Mouse (Mus musculus): ENCODE results near the gene Scand1. TPM values are rescaled to one million over a fixed set of nuclear protein-coding genes. Genes with fewer than 3 reads are reported as not detected.

Gene Scand1
- polyA plus RNA-seq (2015; fragmentation: Nextera tagmentation; extraction: Ambion mirVana): 91.9 and 98.4 TPM in 2 replicates

DNA sequence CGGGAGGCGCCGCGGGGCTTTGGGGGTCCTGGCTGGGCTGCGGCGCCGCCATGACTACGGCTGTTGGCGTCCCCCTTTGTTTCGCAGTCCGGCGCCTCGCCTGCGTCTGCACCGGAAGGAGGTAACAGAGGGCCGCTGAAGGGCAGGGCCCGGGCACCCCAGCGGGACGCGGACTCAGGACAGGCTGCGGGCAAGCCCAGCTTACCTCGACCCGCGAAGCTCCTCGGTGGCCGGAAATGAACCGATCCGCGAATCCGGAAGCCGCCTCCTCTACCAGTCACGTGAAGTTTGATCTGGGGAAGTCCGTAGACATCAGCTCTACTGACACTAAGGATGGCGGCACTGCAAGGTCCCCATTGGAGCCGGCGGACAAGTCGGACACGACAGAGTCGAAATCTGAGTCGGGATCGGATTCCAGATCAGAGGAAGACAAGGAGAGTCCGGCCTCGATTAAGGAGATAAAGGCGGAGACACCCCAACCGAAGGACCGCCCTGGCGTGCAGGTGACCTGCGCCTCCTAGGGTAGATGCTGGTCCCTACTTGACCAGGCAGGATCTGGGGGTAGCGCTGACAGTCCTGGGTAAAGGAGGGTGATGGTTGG, at the start of gene Scand1, which contains the start of gene Cnbd2:
Gene Scand1, minus strand, starts transcription at position 408 of the 601 bp plus-strand sequence.
Gene Cnbd2, plus strand, starts transcription at position 3 of the 601 bp plus-strand sequence.
- 0% methylated on average over 49 of the region's 49 CpGs for WGBS
- Histone ChIP-seq H3K27ac (peak within 1 kb of the TSS; percentile 93), H3K4me3 (peak within 1 kb of the TSS; percentile 92), H3K9me3 (no peaks in the 10 kb centered on the region), H3K36me3 (replicated peaks) (no peaks in the 10 kb centered on the region), H3K9ac (peak within 1 kb of the TSS; percentile 96), H3K4me2 (peak within 1 kb of the TSS; percentile 86), H3K4me1 (peaks cover 18% of the 10 kb centered on the region), H3K27me3 (replicated peaks) (no peaks in the 10 kb centered on the region)
- ATAC-seq (replicated peaks): peak; percentile 94

DNA sequence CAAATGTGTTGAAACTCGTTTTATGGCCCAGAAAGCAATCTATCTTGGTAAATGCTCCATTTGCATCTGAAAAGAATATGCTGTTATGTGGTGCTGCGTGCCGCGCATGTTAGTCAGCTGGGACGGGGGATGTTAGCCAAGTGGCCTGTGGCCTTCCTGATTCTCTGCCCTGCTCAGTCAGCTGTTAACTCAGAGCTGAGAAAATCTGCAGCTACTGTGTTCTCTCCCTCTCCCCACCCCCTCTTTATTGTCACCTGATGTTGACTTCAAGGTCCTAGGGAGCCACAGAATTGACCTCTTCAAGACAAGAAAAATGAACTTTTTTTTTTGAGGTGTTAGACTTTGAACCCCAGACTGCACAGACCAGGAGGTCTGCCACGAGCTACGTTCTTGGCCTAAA, 43.5 kb upstream of the Scand1 start:
- no peaks in the 10 kb centered on the region for H3K27me3 ChIP-seq (replicated peaks)
- no peaks in the 10 kb centered on the region for H3K36me3 ChIP-seq (replicated peaks)
- H3K9ac ChIP-seq: no peak overlapping the region
- H3K4me3 ChIP-seq: no peak overlapping the region
- H3K27ac ChIP-seq: 0 out of 2 replicates have a peak overlapping the region, but pooled peaks have one; percentile 34
- H3K4me2 ChIP-seq: no peak overlapping the region
- 0 out of 2 replicates have a peak, but pooled peaks cover 8% of the 10 kb centered on the region for H3K4me1 ChIP-seq
- H3K9me3 ChIP-seq: no peaks in the 10 kb centered on the region
- ATAC-seq (replicated peaks): no peak
- 43% methylated on average over 7 of the region's 7 CpGs for WGBS

DNA sequence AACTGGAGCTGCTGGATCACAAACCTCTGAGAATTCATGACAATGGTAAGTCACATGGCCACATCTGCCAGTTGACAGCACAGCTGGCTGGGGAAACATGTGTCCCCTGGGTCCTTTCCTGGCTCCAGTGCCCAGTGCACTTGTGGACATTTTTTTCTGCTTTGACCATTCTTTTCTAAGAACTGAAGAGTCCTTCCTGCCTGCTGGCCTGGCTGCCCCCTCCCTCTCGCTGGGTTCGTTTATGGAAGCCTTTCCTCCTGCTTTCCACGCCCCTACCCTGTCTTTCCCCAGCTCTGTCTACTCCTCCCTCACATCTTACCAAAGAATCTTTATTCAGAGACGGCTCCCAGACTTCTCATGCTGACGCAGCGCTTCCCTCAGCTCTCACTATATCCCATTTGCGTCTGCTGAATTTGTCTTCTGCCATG, 40.8 kb upstream of the Scand1 start:
- Histone ChIP-seq H3K9me3 (no peaks in the 10 kb centered on the region), H3K4me2 (no peak overlapping the region), H3K27ac (peak overlapping the region; percentile 38; the same call in 1 of the 2 replicates), H3K4me1 (0 out of 2 replicates have a peak, but pooled peaks cover 8% of the 10 kb centered on the region), H3K9ac (no peak overlapping the region), H3K36me3 (replicated peaks) (no peaks in the 10 kb centered on the region), H3K4me3 (no peak overlapping the region), H3K27me3 (replicated peaks) (no peaks in the 10 kb centered on the region)
- ATAC-seq (replicated peaks): no peak
- WGBS: 54% methylated on average over 7 of the region's 7 CpGs

DNA sequence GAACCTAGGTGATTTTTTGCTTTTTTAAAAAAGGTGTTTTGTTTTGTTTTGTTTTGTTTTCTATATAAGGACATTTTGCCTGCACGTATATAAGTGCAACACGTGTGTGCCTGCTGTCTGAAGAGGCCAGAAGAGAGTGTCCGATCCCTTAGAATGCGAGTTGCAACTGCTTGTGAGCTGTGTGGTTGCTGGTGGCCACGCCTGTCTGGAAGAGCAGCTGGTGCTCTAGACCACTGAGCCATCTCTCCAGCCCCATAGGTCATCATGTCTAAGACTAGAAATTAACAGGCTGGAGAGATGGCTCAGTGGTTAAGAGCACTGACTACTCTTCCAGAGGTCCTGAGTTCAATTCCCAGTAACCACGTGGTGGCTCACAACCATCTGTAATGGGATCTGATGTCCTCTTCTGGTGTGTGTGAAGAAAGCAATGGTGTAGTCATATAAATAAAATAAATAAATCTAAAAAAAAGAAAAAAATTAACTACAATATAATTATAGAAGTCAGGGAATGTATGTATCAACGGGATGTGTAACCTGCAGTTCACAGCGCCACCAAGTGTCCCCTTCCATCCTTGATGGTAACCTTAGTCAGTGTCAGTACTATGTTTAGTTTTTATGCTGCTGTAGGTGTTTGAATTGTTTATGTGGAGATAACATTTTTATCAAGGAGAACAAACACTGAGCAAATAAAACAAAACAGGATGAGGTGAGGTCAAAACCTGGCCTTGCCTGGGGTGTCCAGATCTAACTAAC, 40.1 kb upstream of the Scand1 start:
- H3K4me1 ChIP-seq: 0 out of 2 replicates have a peak, but pooled peaks cover 8% of the 10 kb centered on the region
- H3K9me3 ChIP-seq: no peaks in the 10 kb centered on the region
- WGBS: 84% methylated on average over 8 of the region's 8 CpGs
- no peak overlapping the region for H3K9ac ChIP-seq
- H3K4me3 ChIP-seq: no peak overlapping the region
- no peaks in the 10 kb centered on the region for H3K36me3 ChIP-seq (replicated peaks)
- ATAC-seq (replicated peaks): no peak
- H3K27me3 ChIP-seq (replicated peaks): no peaks in the 10 kb centered on the region
- H3K27ac ChIP-seq: peak overlapping the region; percentile 38; the same call in 1 of the 2 replicates
- H3K4me2 ChIP-seq: no peak overlapping the region

DNA sequence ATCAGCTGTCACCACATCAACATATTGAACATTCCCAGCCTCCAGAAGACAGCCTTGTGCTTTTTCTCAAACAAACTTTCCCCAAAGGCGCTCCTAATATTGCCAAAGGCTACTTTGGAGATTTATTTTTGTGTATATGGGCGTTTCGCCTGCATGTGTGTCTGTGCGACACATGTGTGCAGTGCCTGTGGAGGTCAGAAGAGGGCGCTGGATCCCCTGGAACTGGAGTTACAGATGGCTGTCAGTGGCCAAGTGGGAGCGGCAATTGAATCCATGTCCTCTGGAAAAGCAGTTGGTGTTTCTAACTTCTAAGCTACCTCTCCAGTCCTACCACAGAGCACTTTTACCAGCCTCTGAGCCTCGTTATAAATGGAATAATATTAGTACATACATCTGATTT, 38.7 kb upstream of the Scand1 start:
- H3K9me3 ChIP-seq: no peaks in the 10 kb centered on the region
- ATAC-seq (replicated peaks): no peak
- 85% methylated on average over 7 of the region's 7 CpGs for WGBS
- no peak overlapping the region for H3K4me3 ChIP-seq
- no peak overlapping the region for H3K9ac ChIP-seq
- no peak overlapping the region for H3K27ac ChIP-seq
- H3K36me3 ChIP-seq (replicated peaks): no peaks in the 10 kb centered on the region
- 0 out of 2 replicates have a peak, but pooled peaks cover 8% of the 10 kb centered on the region for H3K4me1 ChIP-seq
- H3K27me3 ChIP-seq (replicated peaks): no peaks in the 10 kb centered on the region
- no peak overlapping the region for H3K4me2 ChIP-seq

DNA sequence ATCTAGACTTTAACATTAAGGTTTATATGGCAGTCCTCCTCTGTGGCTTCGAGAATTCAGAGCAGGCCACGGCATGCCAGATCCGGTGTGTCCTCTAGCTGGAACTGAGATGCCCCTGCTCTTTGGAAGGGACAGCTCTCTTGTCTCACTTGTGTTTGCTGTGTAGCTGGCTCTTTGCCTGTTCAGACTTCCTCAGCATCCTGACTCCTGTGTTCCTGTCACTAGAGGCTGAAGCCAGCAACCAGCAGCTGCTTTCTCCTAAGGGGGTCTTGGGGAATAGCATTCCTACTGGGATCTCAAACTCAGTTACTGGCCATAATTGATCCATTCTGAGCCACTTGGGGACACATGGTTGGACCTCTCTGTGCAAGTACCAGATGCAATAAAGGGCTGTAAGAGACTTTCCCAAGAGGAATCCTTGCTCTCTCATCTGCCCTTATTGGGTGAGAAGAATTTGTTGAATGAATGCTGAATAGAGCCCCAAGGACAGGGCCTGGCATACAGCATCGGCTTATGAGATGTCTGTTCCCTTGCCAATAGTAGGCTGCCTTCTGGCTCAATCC, 36.9 kb upstream of the Scand1 start:
- Histone ChIP-seq H3K27ac (no peak overlapping the region), H3K4me3 (no peak overlapping the region), H3K9ac (no peak overlapping the region), H3K36me3 (replicated peaks) (no peaks in the 10 kb centered on the region), H3K9me3 (no peaks in the 10 kb centered on the region), H3K4me1 (0 out of 2 replicates have a peak, but pooled peaks cover 4% of the 10 kb centered on the region), H3K4me2 (no peak overlapping the region), H3K27me3 (replicated peaks) (no peaks in the 10 kb centered on the region)
- no peak for ATAC-seq (replicated peaks)
- WGBS: 89% methylated on average over 4 of the region's 4 CpGs

DNA sequence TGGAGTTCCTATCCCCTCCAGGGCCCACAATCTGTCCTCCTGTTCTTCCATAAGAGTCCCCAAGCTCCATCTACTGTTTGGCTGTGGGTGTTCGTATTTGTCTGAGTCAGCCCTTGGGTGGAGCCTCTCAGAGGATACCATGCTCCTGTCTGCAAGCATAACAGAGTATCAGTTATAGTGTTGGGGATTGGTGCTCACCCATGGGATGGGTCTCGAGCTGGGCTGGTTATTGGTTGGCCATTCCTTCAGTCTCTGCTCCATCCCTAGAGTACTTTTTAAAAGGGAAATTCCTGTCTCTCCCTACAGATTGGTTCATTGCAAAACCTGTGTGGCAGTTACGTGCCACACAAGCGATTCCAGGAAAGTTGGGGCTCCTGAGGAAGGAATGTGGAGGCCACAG, 36.3 kb upstream of the Scand1 start:
- Histone ChIP-seq H3K36me3 (replicated peaks) (no peaks in the 10 kb centered on the region), H3K4me1 (0 out of 2 replicates have a peak, but pooled peaks cover 4% of the 10 kb centered on the region), H3K9me3 (no peaks in the 10 kb centered on the region), H3K4me2 (no peak overlapping the region), H3K4me3 (no peak overlapping the region), H3K9ac (no peak overlapping the region), H3K27me3 (replicated peaks) (no peaks in the 10 kb centered on the region), H3K27ac (no peak overlapping the region)
- WGBS: 85% methylated on average over 4 of the region's 4 CpGs
- no peak for ATAC-seq (replicated peaks)

DNA sequence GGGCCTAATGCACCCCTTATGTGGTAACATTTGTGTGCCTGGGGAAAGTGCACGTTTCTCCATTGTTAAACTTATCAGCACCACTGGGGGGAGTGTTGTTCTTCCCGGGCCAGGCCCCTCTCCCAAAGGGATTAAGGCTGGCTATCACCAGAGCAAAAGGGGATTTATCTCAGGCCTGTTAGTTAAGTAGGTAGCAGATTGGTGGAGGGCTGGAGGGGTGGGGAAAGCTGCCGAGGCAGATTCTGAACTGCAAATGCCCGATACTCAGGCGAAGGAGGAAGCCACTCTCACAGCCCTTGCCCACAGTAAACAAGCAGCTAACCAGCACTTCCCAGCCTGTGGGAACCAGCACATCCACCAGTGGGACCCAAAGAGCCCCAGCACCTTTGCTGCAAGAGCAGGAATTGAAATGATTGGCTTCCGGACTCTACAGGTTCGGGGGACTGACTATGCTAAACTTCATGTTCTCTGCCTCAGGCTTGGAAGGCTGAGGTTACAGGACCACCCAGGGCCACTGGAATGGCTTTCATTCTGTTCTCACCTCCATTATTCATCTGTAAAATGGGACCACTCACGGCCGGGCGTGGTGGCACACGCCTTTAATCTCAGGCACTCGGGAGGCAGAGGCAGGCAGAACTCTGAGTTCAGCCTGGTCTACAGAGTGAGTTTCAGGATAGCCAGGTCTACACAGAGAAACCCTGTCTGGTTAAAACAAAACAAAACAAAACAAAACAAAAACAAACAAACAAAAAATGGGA, 32.5 kb upstream of the Scand1 start:
- Histone ChIP-seq H3K4me2 (no peak overlapping the region), H3K9me3 (no peaks in the 10 kb centered on the region), H3K4me3 (no peak overlapping the region), H3K9ac (no peak overlapping the region), H3K36me3 (replicated peaks) (no peaks in the 10 kb centered on the region), H3K27me3 (replicated peaks) (no peaks in the 10 kb centered on the region), H3K27ac (no peak overlapping the region), H3K4me1 (no peaks in the 10 kb centered on the region)
- 53% methylated on average over 12 of the region's 12 CpGs for WGBS
- no peak for ATAC-seq (replicated peaks)

DNA sequence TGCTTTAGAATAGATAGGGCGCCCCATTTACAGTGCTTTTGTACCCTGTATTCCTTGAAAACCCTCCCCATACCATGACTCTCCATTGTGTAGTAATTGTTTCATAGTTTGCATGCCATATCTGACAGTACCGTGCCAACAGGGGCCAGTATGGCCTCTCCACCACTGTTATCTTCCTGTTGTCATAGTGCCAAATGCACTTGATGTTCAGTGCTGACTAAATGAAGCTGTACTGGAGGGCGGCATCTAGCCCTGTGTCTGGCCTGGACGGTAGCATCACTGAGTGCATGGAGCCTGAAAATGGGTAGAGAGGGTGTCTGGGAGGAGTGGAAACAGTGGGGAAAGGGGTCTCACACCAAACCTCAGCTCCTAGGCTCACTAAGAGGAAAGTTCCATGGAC, 27.6 kb upstream of the Scand1 start:
- 86% methylated on average over 4 of the region's 4 CpGs for WGBS
- Histone ChIP-seq H3K9ac (no peak overlapping the region), H3K4me1 (no peaks in the 10 kb centered on the region)

DNA sequence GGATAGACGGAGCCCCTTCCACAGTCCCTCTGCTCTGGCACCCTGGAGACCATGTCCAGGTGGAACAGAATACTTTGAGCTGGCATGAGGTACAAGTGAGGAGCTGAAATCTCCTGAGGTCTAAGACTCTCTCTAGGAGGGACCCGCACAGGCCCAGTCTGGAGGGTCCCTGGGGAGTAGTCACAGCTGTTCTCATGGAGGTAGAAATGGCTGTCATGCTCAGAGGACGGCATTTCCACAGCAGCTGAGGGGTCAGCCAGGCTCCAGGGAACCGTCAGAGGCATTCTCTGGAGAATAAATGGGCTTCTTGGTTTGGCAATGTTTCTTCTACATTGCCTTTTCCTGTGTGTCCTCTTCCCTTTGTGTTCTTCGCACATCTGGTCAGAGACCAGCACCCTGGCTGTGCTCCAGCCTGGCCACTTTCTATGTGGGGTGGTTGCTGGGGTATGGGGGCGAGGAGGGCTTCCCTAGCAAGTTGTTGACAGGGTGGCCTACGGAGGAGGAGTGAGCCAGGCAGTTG, 19.0 kb upstream of the Scand1 start:
- Histone ChIP-seq H3K9ac (no peak overlapping the region), H3K27ac (no peak overlapping the region), H3K9me3 (no peaks in the 10 kb centered on the region), H3K4me1 (no peaks in the 10 kb centered on the region), H3K27me3 (replicated peaks) (no peaks in the 10 kb centered on the region), H3K4me3 (no peak overlapping the region), H3K36me3 (replicated peaks) (no peaks in the 10 kb centered on the region), H3K4me2 (no peak overlapping the region)
- ATAC-seq (replicated peaks): no peak
- 74% methylated on average over 7 of the region's 7 CpGs for WGBS

More for the DNA sequence above, 27.6 kb upstream of the Scand1 start:
- Histone ChIP-seq H3K9me3 (no peaks in the 10 kb centered on the region), H3K4me2 (no peak overlapping the region), H3K36me3 (replicated peaks) (no peaks in the 10 kb centered on the region), H3K27ac (no peak overlapping the region), H3K4me3 (no peak overlapping the region), H3K27me3 (replicated peaks) (no peaks in the 10 kb centered on the region)
- ATAC-seq (replicated peaks): no peak

DNA sequence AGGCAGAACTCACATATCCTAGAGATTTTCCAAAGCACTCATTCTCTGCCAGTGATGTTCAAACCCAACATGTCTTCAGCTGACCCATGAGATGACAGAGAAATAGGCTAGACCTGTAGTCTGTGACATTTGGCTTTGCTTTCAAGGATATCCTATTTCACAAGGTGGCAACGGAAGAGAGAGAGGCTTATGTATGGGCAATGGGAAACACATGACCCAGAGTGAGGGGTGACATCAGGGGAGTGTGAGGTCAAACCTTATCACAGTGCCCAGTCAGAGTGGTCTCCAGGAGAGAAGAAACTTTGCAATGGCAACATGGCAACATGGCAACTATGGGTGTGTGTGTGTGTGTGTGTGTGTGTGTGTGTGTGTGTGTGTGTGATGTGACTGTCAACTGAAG, 18.2 kb upstream of the Scand1 start:
- H3K27ac ChIP-seq: no peak overlapping the region
- no peak for ATAC-seq (replicated peaks)
- H3K9me3 ChIP-seq: no peaks in the 10 kb centered on the region
- no peaks in the 10 kb centered on the region for H3K27me3 ChIP-seq (replicated peaks)
- no peak overlapping the region for H3K4me3 ChIP-seq
- H3K36me3 ChIP-seq (replicated peaks): no peaks in the 10 kb centered on the region
- WGBS: 68% methylated on average over 1 of the region's 1 CpGs
- H3K4me1 ChIP-seq: no peaks in the 10 kb centered on the region
- no peak overlapping the region for H3K4me2 ChIP-seq
- H3K9ac ChIP-seq: no peak overlapping the region

DNA sequence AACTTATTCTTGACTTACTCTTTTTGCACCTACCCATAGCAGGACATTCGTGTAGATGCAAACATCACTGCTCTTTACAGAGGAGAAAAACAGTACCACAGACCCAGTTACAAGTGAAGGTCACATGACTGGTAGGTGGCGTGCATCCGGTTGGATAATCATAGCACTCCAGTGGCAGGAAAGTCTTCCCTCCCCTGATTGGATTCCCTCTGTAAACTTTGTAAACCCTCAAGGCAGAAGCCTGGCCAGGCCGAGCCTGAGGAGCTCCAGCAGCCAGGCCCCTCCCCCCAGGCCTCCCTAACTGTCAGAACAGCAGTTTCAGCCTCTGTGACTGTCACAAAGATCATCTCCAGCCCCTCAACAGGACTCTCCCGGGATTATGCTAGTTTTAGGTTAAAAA, 12.2 kb upstream of the Scand1 start:
- no peak overlapping the region for H3K27ac ChIP-seq
- H3K4me1 ChIP-seq: no peaks in the 10 kb centered on the region
- H3K9ac ChIP-seq: no peak overlapping the region
- H3K4me3 ChIP-seq: no peak overlapping the region
- no peak overlapping the region for H3K4me2 ChIP-seq
- 51% methylated on average over 5 of the region's 5 CpGs for WGBS
- H3K9me3 ChIP-seq: no peaks in the 10 kb centered on the region
- ATAC-seq (replicated peaks): no peak
- no peaks in the 10 kb centered on the region for H3K36me3 ChIP-seq (replicated peaks)
- no peaks in the 10 kb centered on the region for H3K27me3 ChIP-seq (replicated peaks)
